Mouse (Mus musculus): Measurements from ENCODE around the gene Tnrc6a.
"Not testable (repeated sequence)": the region's sequence is repeated elsewhere in the genome, so short reads cannot be mapped to it uniquely, and the experiment has no call there.

Tnrc6a gene

DNA sequence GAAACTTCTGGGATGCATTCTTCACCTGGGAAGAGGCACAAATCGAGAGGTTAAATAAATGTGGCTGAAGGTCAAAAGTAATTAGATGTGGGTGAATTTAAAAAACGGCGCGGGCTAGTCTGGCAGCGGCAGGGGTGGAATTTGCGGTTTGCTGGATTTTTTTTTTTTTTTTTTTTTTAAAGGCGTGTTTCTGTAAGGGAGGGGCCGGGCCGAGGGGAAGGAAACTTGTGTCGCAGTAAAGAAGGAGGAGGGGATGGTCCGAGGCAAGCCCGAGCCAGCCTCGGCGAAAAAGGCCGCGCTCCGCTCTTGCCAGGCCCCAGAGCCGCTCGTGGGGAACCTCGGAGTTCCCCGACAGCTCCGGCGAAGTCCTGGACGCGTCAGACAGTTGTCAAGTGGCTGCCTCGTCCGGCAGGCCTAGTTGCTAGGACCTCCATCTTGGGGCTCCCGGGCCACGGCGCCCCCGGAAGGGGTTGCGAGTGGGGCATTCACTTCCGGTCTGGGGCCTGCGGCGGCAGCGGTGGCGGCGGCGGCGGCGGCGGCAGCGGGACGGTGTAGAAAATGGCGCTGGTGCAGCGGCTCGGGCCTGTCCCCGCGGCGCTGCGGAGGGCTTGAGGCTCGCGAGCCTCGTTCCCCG lies at the start of gene Tnrc6a:
Gene Tnrc6a, plus strand, starts transcription at position 221 of the 634 bp plus-strand sequence.
- DNase-seq (ENCODE audit: low spot score): peak; percentile 86

DNA sequence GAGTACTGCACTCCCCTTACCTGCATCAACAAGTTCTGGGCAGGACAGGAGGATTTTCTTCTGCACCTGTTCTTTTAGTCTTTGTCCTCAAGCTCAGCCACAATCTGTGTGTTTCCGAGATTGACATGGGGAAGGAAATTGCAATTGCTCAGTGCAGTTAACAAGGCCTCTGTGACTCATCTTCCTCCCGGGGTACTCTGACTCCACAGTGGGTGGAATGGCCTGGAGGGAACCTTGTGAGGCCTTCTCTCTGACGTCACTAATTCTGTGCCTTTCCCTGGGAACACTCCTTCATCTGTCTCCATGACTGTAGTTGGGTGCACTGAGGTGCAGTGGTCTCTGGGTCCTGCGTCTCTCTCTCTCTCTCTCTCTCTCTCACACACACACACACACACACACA lies 41.4 kb upstream of the Tnrc6a start:
- no peak for DNase-seq (ENCODE audit: low spot score)

DNA sequence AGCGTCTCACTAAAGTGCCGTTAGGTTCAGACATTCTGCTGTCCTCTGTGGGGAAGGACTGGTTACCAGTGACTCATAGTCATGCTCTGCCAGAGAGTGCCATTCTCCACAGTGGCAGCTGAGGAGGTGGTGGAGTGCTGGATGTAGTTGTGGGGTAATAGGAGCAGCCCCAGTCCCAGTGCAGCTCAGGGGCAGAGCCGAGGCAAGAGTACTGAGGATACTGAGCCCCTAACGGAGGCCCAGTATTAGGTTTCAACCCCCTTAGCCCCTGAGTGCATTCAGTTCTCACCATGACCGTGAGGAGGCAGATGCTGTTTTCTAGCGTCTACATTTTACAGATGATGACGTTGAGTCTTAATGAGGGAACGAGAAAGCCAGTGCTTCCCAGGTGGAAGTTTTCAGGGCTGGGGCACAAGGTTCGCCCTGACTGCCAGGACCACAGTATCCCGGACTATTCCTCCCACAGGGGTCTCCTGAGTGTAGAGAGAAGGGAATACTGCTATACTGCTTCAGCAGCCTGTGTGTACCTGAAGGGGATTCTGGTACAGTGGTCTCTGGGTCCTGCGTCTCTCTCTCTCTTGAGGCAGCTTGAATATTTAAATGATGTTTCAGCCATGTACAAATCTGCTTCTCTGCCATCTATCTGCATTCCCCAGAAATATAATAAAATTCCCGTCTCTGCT lies 40.1 kb upstream of the Tnrc6a start:
- no peak for DNase-seq (ENCODE audit: low spot score)

DNA sequence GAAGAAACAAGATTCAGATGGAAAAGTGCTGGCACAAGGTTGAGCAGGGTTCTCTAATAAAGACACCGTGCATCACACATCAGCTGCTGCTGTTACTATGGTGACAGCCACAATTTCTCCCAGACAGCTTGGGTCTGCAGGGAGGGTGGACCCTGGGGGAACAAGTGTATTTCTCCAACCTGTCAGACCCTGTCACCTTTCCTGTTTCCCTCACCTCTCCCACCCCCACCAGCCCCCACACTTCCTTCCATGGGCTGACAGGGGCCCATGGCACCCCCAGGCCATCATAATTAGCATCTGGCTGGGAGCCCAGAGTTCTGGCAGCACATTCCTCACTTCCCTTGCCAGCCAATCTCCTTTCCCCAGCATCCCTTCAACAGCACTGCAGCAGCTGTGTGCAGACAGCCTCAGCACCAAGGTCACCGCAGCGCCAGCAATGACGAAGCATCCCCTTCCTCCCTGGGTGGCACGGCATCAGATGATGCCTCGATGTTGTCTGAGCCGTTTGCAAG lies 39.4 kb upstream of the Tnrc6a start:
- DNase-seq (ENCODE audit: low spot score): no peak

DNA sequence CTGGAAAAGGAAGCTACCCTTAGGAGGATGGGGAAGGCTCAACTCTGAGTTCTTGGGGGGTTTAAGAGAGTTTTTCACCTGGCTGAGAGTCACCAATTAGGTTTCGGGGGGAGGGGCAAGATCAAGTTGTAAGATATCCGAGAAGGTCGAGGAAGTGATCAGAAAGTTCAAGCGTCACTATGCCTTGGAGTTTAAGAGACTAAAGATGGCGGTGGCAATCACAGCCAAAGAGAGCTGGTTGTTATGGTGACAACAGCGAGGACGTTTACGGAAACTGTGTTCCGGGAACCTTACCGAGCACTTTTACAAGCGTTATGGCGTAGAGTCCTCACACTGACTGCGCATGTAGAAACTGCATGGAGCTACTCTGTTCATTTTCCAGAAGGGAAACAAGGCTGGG lies 39.0 kb upstream of the Tnrc6a start:
- DNase-seq (ENCODE audit: low spot score): no peak

DNA sequence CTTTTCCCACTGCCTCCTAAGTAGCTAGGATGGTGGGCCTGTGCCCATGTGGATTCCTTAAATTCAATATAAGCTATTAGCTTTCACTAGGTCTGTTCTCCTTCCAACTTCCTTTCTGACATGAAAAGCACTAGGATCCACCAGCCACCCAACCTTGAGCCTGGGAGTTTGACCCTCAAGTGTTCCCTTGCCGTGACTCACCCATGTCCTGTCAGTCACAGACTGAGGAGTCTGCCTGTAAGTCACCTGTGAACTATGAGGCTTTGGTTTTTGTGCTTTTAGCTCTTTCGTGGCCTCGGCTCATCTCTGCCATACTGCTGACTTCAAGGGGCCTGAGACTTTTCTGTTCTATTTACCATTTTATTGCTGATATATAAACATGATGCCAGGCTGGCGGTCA lies 34.8 kb upstream of the Tnrc6a start:
- DNase-seq (ENCODE audit: low spot score): no peak

DNA sequence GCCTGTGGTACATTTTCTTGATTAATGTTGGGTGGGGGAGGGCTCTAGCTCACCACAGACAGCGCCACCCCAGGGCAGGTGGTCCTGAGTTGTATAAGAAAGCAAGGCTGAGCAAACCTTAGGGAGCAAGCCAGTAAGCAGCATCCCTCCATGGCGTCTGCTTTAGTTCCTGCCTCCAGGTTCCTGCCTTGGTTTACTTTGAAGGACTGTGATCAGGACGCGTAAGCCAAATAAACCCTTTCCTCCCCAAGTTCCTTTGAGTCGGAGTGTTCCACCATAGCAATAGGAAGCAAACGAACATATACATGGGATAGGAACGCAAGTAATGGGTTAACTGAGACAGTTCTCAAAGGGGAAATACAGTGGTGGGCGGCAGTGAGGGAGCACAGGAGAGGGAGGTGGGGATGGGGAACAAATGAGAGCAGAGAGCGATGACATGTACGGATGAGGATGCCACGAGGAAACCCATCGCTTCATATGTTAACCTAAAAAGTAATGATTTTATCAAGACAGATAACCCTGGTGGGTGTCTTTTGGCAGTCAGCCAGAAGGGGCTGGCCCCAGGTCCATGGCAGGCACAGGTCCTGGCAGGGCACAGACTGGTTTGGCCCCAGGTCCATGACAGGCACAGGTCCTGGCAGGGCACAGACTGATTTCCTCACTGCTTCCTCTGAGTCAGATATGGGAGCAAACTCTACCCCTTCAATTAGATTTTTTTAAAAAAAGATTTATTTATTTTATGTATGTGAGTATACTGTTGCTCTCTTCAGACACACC lies 27.2 kb upstream of the Tnrc6a start:
- DNase-seq (ENCODE audit: low spot score): no peak

DNA sequence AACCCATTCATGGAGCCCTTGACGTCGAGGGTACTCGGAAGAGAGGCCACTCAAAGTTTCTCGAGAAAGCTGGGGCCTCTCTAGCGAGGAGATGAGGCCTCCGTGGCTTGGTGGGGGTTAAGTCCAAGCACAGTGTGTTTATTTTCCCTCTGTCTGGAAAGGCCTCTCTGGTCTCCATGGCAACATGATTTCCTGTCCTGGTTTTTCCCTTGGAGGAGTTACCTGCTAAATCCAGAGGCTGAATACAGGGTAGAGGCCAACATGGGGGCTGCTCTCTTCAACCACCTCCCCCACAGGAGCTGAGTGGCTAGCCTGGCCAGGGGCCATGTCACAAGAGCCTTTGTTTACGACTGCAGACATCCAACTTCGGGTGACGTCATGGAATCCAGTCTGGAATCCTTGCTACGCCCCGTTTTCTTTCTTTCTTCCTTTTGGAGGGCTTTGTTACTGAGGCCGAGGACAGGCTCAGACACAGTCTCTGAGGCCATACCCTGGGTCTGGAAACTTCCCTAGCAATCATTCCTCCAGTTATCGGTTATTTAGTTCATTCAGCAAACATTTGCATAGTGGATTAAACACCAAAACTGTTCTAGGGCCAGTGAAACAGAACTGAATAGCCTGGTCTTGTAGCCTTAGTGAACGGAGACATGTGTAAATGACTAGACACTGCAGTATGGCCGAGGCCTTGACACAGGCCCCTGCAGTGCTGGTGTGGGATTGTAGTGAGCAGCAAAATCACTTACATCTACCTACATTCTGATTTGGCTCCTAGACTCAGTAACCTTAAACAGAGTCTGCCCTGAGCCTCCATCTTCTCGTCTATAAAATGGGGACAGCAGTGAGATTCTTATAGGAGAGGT lies 25.6 kb upstream of the Tnrc6a start:
- peak; percentile 53 for DNase-seq (ENCODE audit: low spot score)

DNA sequence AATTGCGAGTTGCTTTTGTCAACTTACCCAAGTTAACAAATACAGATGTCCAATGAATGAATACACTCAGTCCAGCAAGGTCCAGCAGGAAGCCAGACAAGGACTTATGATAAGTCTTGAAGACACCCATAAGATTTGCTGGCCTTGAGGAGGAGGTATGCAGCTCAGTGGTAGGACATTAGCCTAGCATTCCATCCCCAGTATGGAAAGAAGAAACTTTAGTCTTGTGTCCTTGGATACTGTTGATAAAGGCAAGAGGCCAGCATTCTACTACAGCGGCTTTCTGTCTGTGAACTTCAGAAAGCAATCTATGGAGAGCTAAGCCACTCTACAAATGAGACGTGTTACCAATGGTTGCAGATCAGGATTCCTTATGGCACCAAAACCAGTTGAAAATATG lies 22.4 kb upstream of the Tnrc6a start:
- DNase-seq (ENCODE audit: low spot score): no peak

DNA sequence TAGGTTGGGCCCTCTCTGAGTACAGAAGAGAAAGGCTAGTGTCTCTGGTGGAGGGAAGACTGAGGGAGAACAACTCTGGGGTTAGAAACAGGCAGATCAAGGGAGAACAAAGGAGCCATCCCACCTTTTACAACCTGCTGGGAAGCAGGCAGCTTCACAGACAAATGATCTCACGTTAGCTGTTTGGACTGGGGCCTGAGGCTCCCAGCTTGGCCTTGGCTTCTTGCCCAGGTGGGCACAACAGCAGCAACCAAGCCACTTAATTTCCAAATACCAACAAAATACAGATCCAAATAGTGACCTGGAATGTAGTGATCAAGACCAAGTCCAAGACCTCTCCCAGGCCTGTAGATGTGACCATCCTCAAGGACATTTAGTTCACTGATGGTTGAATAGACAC lies 18.3 kb upstream of the Tnrc6a start:
- not testable (repeated sequence) for DNase-seq (ENCODE audit: low spot score)

DNA sequence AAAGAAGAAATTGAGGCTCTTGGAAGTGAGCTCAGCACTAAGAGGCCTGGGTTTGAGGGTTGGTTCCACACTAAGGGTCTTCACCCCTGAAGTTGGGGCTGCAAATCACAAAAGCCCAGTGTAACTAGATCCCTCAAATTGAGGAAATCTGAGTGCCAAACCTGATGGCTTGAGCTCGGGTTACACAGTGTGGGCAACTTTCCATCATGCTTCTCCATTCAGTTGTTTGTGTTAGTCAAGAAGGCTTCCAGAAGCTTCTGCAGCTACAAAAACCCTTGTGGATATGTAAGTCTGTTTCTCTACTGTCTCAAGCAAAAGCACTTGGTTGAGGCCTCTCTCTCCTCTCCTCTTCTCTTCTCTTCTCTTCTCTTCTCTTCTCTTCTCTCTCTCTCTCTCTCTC lies 17.8 kb upstream of the Tnrc6a start:
- peak; percentile 33 for DNase-seq (ENCODE audit: low spot score)

DNA sequence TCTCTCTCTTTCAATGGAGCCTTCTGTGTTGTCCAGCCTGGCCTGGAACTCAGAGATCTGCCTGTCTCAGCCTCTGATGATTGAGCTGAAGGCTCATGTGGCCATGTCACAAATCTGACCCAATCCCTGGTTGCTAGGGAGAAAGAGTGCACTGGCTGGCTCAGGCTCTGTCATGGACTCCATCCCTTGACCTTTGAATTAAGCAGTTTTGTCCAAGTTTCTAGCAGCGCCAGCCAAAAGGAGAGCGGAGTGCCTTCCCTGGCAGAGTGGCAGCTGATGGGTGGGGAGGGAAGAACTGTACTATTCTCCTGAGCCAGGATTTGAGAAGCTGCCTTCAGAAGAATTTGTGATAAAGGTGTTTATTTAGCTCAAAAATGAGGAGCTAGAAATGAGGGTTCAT lies 17.4 kb upstream of the Tnrc6a start:
- DNase-seq (ENCODE audit: low spot score): peak; percentile 68

DNA sequence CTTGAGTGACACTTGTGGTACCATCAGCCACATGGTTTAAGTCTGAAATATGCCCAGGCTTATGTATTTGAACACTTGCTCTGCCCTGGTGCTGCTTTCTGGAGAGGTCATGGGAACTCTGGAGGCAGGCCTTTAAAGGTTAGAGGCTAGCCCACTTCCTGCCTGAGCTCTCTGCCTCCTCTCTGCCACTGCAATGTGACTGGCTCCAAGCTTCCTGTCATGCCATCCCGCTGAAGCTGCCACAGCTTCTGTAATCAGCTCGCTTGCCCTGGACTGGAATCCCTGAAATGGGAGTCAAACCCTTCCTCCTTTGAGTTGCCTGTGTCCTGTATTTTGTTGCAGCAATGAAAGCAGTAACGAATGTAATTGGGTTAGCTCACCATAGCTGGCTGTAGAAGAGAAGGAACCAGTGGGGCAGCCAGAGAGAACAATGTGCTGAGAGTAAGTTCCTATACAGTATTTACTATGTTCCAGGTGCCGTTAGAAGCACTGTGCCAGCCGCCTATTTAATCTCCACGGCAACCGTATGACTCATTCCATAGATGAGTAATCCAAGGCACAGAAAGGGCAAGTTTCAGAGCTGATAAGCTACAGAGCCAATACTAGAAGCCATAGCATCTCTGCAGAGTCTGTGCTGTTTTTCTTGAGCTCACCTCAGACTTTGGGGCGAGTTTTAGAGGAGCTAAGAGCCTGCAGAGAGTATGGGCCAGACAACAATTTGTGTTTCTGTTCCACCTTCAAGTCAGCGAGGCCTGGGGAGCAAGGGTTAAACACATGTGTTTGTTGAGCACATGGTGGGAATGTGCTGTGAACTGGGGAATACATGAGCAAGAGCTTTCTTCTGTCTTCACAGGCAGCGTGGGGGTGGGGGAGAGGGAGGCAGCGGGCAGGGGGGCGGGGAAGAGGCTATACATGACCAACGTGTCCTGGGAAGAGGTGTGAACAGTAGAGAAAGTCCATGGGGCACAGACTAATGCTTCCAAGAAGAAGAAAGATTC lies 15.3 kb upstream of the Tnrc6a start:
- DNase-seq (ENCODE audit: low spot score): peak; percentile 21

DNA sequence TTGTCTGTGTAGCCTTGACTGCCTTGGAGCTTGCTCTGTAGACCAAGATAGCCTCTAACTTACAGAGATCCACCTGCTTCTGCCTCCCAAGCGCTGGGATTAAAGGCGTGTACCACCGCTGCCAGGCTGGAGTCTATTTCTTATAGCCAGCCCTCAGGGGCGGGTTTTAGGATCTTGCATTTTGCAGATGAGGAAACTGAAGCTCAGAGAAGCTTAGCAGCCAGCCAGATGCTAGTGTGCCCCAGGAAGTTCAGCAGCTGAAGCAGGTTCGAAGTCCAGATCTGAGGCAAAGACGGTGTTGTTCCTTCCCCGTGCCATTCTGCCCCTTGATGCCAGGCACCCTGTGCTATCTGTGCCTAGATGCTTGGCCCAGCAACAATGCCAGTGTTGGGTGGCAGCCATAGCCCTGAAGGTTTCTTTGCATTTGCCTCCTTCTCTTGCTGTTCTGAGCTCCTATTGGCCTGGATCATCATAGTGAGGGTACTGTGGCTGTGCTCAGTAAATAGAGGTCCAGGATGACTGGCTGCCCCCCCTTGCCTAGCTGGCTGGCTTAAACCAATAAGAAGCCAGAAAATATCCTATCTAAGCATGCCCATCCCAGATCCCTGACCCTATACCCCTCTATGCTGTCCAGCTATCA lies 14.2 kb upstream of the Tnrc6a start:
- DNase-seq (ENCODE audit: low spot score): no peak

DNA sequence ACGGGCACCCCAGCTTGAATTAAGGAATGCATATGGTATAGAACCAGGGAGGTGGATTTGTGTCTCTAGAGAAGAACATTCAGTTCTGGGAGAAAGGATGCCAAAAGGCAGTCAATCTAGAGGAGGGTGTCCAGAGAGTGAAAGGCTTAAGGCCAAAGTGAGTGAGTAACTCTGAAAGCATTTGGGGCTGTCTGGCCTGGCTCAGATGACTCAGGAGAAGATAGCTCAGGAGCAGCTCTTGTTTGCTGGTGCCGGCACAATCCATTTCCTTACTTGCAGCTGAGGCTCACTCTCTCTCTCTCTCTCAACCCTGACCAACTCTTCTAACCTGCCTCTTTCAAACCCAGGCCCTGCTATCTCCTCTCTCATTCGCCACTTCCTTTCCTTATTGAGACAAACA lies 13.6 kb upstream of the Tnrc6a start:
- peak; percentile 72 for DNase-seq (ENCODE audit: low spot score)

DNA sequence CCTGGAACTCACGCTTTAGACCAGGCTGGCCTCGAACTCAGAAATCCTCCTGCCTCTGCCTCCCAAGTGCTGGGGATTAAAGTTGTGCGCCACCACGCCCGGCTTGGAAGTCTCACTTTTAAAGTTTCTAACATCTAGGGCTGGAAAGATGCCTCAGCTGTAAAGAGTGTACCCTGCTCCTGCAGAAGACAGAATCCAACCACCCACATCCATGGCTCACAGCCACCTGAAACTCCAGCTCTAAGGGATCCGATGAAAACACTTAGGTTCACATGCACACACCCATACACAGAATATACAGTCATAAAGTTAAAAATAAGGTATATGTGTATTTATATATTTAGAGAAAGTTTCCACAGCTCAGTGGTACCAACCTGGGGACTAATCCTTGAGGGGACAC lies 10.1 kb upstream of the Tnrc6a start:
- no peak for DNase-seq (ENCODE audit: low spot score)

DNA sequence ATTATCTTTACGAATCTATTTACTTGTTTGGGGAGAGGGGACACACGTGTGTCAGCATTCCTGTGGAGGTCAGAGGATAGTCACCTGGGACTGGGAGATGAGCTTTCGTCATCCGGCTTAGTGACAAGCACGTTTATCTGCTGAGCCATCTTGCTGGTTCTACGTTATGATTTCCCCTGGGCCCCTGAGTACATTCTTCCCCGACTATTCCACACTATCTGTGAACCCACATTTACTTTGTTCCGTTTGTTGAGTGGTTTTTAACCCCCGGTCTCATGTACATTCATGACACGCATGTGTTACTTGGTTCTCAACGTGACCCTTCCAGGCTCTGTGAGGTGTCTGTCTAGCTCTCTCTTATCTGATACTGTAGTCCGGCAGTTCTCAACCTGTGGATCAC lies 6.9 kb upstream of the Tnrc6a start:
- DNase-seq (ENCODE audit: low spot score): no peak

DNA sequence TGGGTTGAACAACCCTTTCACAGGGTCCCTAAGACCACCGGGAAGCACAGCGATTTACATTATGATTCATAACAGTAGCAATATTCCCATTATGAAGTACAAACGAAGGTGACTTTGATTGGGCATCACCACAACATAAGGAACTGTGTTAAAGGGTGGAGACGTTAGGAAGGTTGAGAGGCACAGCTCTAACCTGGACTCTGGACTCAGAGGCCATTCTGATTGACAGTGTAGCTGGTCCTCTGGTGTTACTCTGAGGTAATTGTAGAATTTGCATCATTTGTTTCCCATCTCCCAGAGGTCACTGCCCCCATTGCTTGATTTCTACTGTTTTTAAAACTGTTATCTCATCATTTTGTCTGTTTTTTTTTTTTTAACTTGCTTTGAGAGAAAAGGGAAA lies 6.5 kb upstream of the Tnrc6a start:
- DNase-seq (ENCODE audit: low spot score): no peak

DNA sequence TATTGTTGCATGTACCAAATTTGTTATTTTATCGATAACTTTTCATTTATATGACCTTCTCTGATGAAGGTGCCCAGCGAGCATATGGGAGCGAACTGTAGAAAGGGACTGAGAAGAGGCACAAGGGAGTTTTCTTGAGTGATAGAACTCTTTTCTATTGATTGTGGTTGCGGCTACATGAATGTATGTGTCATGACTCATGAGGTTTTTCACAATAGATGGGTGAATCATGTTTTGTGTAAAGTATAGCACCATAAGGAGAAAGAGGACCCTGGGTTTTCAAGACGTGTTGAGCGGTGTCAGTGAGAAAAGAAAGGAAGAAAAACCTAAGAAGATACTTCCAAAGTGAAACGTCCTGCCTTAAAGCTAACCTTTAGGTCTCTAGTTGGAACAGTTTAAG lies 3.2 kb upstream of the Tnrc6a start:
- no peak for DNase-seq (ENCODE audit: low spot score)

DNA sequence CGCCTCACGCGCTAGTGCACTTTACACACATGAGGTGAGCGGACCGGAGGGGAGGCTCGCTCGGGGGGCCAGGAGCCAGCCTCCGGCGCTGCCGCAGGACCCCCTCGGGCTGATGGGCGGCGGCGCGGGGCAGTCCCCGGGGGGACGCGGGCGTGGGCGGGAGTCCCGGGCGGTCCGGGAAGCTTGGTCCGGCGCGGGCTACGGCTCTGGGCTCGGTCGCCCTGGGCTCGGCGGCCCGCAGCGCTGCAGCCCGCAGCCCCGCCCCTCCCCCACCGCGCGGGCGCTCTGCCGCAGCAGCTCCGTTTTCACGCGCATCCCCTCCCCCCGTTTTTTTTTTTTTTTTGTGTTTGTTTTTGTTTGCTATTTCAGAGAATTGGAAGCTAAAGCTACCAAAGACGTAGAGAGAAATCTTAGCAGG lies 623 bp downstream of the Tnrc6a start:
- no peak for DNase-seq (ENCODE audit: low spot score)
